Mouse (Mus musculus) midbrain, embryonic 11.5 days (tissue): Measurements from ENCODE around the gene Cnbd2. TPM values are rescaled to one million over a fixed set of nuclear protein-coding genes. Genes with fewer than 3 reads are reported as not detected.

Experiments used
- ATAC-seq: fragments of 200-750 bp; cut with Nextera tagmentation; 2 replicates; pipeline ENCODE4 v1.8.0; 2017; ENCODE audit warnings: moderate TSS enrichment, moderate library complexity; ENCODE audit not compliant: low FRiP score
- DNase-seq: peaks from one replicate; pipeline ENCODE4 v3.0.0; 2015; ENCODE audit warnings: low spot score; ENCODE audit errors: missing footprints
- H3K27ac ChIP-seq: fragments of 300-500 bp; sonication (generic); 2 replicates; pipeline ENCODE4 v1.5.1; 2014; ENCODE audit warnings: low read depth, low read length
- H3K27me3 ChIP-seq: fragments of 300-500 bp; sonication (generic); 2 replicates; pipeline ENCODE4 v1.6.1; 2014; ENCODE audit warnings: mild to moderate bottlenecking, low read length, moderate library complexity, mixed read lengths; ENCODE audit not compliant: control insufficient read depth, insufficient read depth
- H3K36me3 ChIP-seq: fragments of 300-500 bp; sonication (generic); 2 replicates; pipeline ENCODE4 v1.6.1; 2014; ENCODE audit warnings: mild to moderate bottlenecking, low read length, moderate library complexity, mixed read lengths; ENCODE audit not compliant: control insufficient read depth, insufficient read depth
- H3K4me1 ChIP-seq: fragments of 300-500 bp; sonication (generic); 2 replicates; pipeline ENCODE4 v1.6.1; 2014; ENCODE audit warnings: low read length; ENCODE audit not compliant: control insufficient read depth, insufficient read depth
- H3K4me2 ChIP-seq: fragments of 300-500 bp; sonication (generic); 2 replicates; pipeline ENCODE4 v1.6.1; 2014; ENCODE audit warnings: mild to moderate bottlenecking, moderate library complexity
- H3K4me3 ChIP-seq: fragments of 300-500 bp; sonication (generic); 2 replicates; pipeline ENCODE4 v1.5.1; 2014; ENCODE audit warnings: low read depth, low read length
- H3K9ac ChIP-seq: fragments of 300-500 bp; sonication (generic); 2 replicates; pipeline ENCODE4 v1.6.1; 2014; ENCODE audit warnings: low read length
- H3K9me3 ChIP-seq: fragments of 300-500 bp; sonication (generic); 2 replicates; pipeline ENCODE4 v1.6.1; 2016; ENCODE audit warnings: low read length; ENCODE audit not compliant: control insufficient read depth
- WGBS: fragments of 180-500 bp; shearing (Covaris S2); extraction: QIAGEN DNeasy Blood & Tissue Kit; methylation state at CpG from one replicate; pipeline ENCODE4 v1.1.7; 2014; 5-methylcytosine and 5-hydroxymethylcytosine counted together
- polyA plus RNA-seq: library from polyadenylated mRNA; unstranded; fragments of >200 nt; fragmentation: Nextera tagmentation; extraction: Ambion mirVana; gene quantifications from 2 replicates; pipeline ENCODE4 v1.2.1, GENCODE M21; 2014

Cnbd2 gene
- polyA plus RNA-seq, 1 experiment from 2014 or later: 3.3 TPM

- Histone ChIP-seq H3K4me2 (no peak overlapping the region), H3K4me1 (no peaks in the 10 kb centered on the region), H3K27ac (no peak overlapping the region), H3K9ac (no peak overlapping the region), H3K4me3 (no peak overlapping the region), H3K9me3 (no peaks in the 10 kb centered on the region), H3K36me3 (no peaks in the 10 kb centered on the region), H3K27me3 (no peaks in the 10 kb centered on the region)
- no peak for DNase-seq
- WGBS: 85% methylated on average over 4 of the region's 4 CpGs
- no peak for ATAC-seq
Observed at GRCm38 (mm10) chr2:156349286-156349848, 37.3 kb downstream of the Cnbd2 start.

- Histone ChIP-seq H3K27me3 (no peaks in the 10 kb centered on the region), H3K36me3 (no peaks in the 10 kb centered on the region), H3K4me3 (no peak overlapping the region), H3K4me2 (no peak overlapping the region), H3K4me1 (no peaks in the 10 kb centered on the region), H3K9me3 (no peaks in the 10 kb centered on the region), H3K9ac (no peak overlapping the region), H3K27ac (no peak overlapping the region)
- no peak for ATAC-seq
- no peak for DNase-seq
- 82% methylated on average over 7 of the region's 7 CpGs for WGBS
Observed at GRCm38 (mm10) chr2:156351243-156351642, 39.1 kb downstream of the Cnbd2 start.

- Histone ChIP-seq H3K9ac (no peak overlapping the region), H3K27me3 (no peaks in the 10 kb centered on the region), H3K9me3 (no peaks in the 10 kb centered on the region), H3K36me3 (no peaks in the 10 kb centered on the region), H3K27ac (no peak overlapping the region), H3K4me2 (no peak overlapping the region), H3K4me1 (no peaks in the 10 kb centered on the region), H3K4me3 (no peak overlapping the region)
- no peak for ATAC-seq
- no peak for DNase-seq
- WGBS: 74% methylated on average over 8 of the region's 8 CpGs
Observed at GRCm38 (mm10) chr2:156352413-156353165, 40.5 kb downstream of the Cnbd2 start.

GRCm38 (mm10) chr2:156353265-156353692, 41.2 kb downstream of the Cnbd2 start:
- no peak overlapping the region for H3K27ac ChIP-seq
- no peak overlapping the region for H3K4me3 ChIP-seq
- no peak overlapping the region for H3K4me2 ChIP-seq
- no peaks in the 10 kb centered on the region for H3K9me3 ChIP-seq
- H3K4me1 ChIP-seq: no peaks in the 10 kb centered on the region
- 55% methylated on average over 7 of the region's 7 CpGs for WGBS
- DNase-seq (no peak), ATAC-seq (no peak)
- no peaks in the 10 kb centered on the region for H3K27me3 ChIP-seq
- H3K9ac ChIP-seq: no peak overlapping the region
- H3K36me3 ChIP-seq: no peaks in the 10 kb centered on the region

GRCm38 (mm10) chr2:156356031-156356430, 43.9 kb downstream of the Cnbd2 start:
- 73% methylated on average over 7 of the region's 7 CpGs for WGBS
- H3K4me1 ChIP-seq: no peaks in the 10 kb centered on the region
- DNase-seq: no peak

GRCm38 (mm10) chr2:156368465-156368864, 56.4 kb downstream of the Cnbd2 start:
- Histone ChIP-seq H3K4me2 (no peak overlapping the region), H3K36me3 (no peaks in the 10 kb centered on the region), H3K4me3 (no peak overlapping the region), H3K27ac (no peak overlapping the region), H3K4me1 (no peaks in the 10 kb centered on the region), H3K9me3 (no peaks in the 10 kb centered on the region), H3K9ac (no peak overlapping the region), H3K27me3 (peaks cover 2% of the 10 kb centered on the region; the same call in 1 of the 2 replicates)
- 80% methylated on average over 3 of the region's 3 CpGs for WGBS
- ATAC-seq: no peak
- no peak for DNase-seq

More at GRCm38 (mm10) chr2:156356031-156356430, 43.9 kb downstream of the Cnbd2 start:
- Histone ChIP-seq H3K27ac (no peak overlapping the region), H3K27me3 (no peaks in the 10 kb centered on the region), H3K9me3 (no peaks in the 10 kb centered on the region), H3K4me3 (no peak overlapping the region), H3K9ac (no peak overlapping the region), H3K36me3 (no peaks in the 10 kb centered on the region), H3K4me2 (no peak overlapping the region)
- ATAC-seq: no peak

GRCm38 (mm10) chr2:156370896-156371295, 58.8 kb downstream of the Cnbd2 start:
- Histone ChIP-seq H3K4me1 (no peaks in the 10 kb centered on the region), H3K9ac (no peak overlapping the region), H3K27me3 (no peaks in the 10 kb centered on the region), H3K27ac (no peak overlapping the region), H3K9me3 (no peaks in the 10 kb centered on the region), H3K4me2 (no peak overlapping the region), H3K4me3 (no peak overlapping the region), H3K36me3 (no peaks in the 10 kb centered on the region)
- ATAC-seq (no peak), DNase-seq (no peak)
- 86% methylated on average over 7 of the region's 7 CpGs for WGBS

- no peak overlapping the region for H3K9ac ChIP-seq
- no peaks in the 10 kb centered on the region for H3K4me1 ChIP-seq
- H3K9me3 ChIP-seq: no peaks in the 10 kb centered on the region
- no peak for ATAC-seq
- WGBS: 88% methylated on average over 7 of the region's 7 CpGs
- H3K27ac ChIP-seq: no peak overlapping the region
- H3K4me2 ChIP-seq: no peak overlapping the region
- no peak for DNase-seq
- H3K36me3 ChIP-seq: no peaks in the 10 kb centered on the region
- H3K4me3 ChIP-seq: no peak overlapping the region
- no peaks in the 10 kb centered on the region for H3K27me3 ChIP-seq
Observed at GRCm38 (mm10) chr2:156376956-156377355, 64.9 kb downstream of the Cnbd2 start.

- H3K36me3 ChIP-seq: no peaks in the 10 kb centered on the region
- DNase-seq (no peak), ATAC-seq (no peak)
- H3K27me3 ChIP-seq: no peaks in the 10 kb centered on the region
- H3K4me2 ChIP-seq: no peak overlapping the region
- H3K9ac ChIP-seq: no peak overlapping the region
- H3K9me3 ChIP-seq: no peaks in the 10 kb centered on the region
- H3K4me3 ChIP-seq: no peak overlapping the region
- no peaks in the 10 kb centered on the region for H3K4me1 ChIP-seq
- 90% methylated on average over 10 of the region's 10 CpGs for WGBS
- H3K27ac ChIP-seq: no peak overlapping the region
Observed at GRCm38 (mm10) chr2:156379929-156380328, 67.8 kb downstream of the Cnbd2 start.
